Mouse (Mus musculus) small intestine, adult 2 months (tissue): Measurements from ENCODE around the gene Psmb11.

Experiments
- CTCF ChIP-seq: fragments of 200-500 bp; IDR thresholded peaks from 2 replicates; pipeline ENCODE4 v1.5.1; 2012; ENCODE audit warnings: low read depth, mild to moderate bottlenecking, control low read depth, inconsistent platforms, low read length, moderate library complexity, mixed read lengths; ENCODE audit not compliant: insufficient replicate concordance, insufficient read length; ENCODE audit errors: extremely low read depth
- POLR2A ChIP-seq: fragments of 200-500 bp; IDR thresholded peaks from 2 replicates; pipeline ENCODE4 v1.6.1; 2012; ENCODE audit warnings: low read depth, mild to moderate bottlenecking, control low read depth, inconsistent platforms, low read length, moderate library complexity

- peak; percentile 4; the same call in 1 of the 2 replicates for TF ChIP-seq CTCF
- peak; percentile 28; the same call in 1 of the 2 replicates for TF ChIP-seq POLR2A
These were observed 3.3 kb upstream of the Psmb11 start, which contains the start of gene Psmb5 for GRCm38 (mm10) chr14:54617897-54618365.
